Mouse (Mus musculus) MEL (cell line): ENCODE data around the gene Rnf111. TPM values are rescaled to one million over a fixed set of nuclear protein-coding genes. Genes with fewer than 3 reads are reported as not detected.
A peak's percentile ranks its signal among the peaks of the same experiment; 100 is the strongest.

Experiments used
- DNase-seq: peaks from one replicate; pipeline ENCODE4 v3.0.0; 2011; ENCODE audit warnings: low read depth, low spot score
- H3K27ac ChIP-seq: 2 replicates; pipeline ENCODE4 v1.5.1; 2012; ENCODE audit warnings: low read depth, mild to moderate bottlenecking, control low read depth, low read length, moderate library complexity; ENCODE audit not compliant: control insufficient read depth
- H3K27me3 ChIP-seq, 2 experiments: fragments of 150-350 bp in 1 of 2; sonication (generic) in 1 of 2; 2 replicates each; pipeline ENCODE4 v1.6.1; 2012; ENCODE audit warnings: low read length in 2 of 2, mild to moderate bottlenecking in 2 of 2, improper control_type of control experiment in 1 of 2, moderate library complexity in 1 of 2; ENCODE audit not compliant: insufficient read depth in 2 of 2, control insufficient read depth in 1 of 2
- H3K36me3 ChIP-seq, 2 experiments: 2 replicates each; pipeline ENCODE4 v1.6.1; 2012 to 2014; ENCODE audit warnings: low read length in 2 of 2, improper control_type of control experiment in 1 of 2, inconsistent platforms in 1 of 2, mild to moderate bottlenecking in 1 of 2; ENCODE audit not compliant: insufficient read depth in 2 of 2, control insufficient read depth in 1 of 2
- H3K4me1 ChIP-seq, 2 experiments: fragments of 150-350 bp in 1 of 2; sonication (generic) in 1 of 2; 2 replicates each; pipeline ENCODE4 v1.6.1; 2012; ENCODE audit warnings: low read length in 2 of 2, improper control_type of control experiment in 1 of 2, mild to moderate bottlenecking in 1 of 2; ENCODE audit not compliant: insufficient read depth in 2 of 2, control insufficient read depth in 1 of 2
- H3K4me3 ChIP-seq, 2 experiments: fragments of 150-350 bp in 1 of 2; sonication (generic) in 1 of 2; 2 replicates each; pipeline ENCODE4 v1.5.1; 2012; ENCODE audit warnings: low read depth in 2 of 2, low read length in 2 of 2, mild to moderate bottlenecking in 2 of 2, moderate library complexity in 2 of 2, control low read depth in 1 of 2, improper control_type of control experiment in 1 of 2; ENCODE audit not compliant: control insufficient read depth in 1 of 2, insufficient read depth in 1 of 2
- H3K79me2 ChIP-seq: 2 replicates; pipeline ENCODE4 v1.6.1; 2012; ENCODE audit warnings: mild to moderate bottlenecking, low read length, moderate library complexity; ENCODE audit not compliant: control insufficient read depth, poor library complexity, insufficient read depth
- H3K9ac ChIP-seq: 2 replicates; pipeline ENCODE4 v1.6.1; 2012; ENCODE audit warnings: low read depth, mild to moderate bottlenecking, control low read depth, low read length, moderate library complexity; ENCODE audit not compliant: control insufficient read depth, poor library complexity, severe bottlenecking
- H3K9me3 ChIP-seq: fragments of 150-350 bp; sonication (generic); replicated peaks from 2 replicates; pipeline ENCODE4 v1.6.1; 2012; ENCODE audit warnings: mild to moderate bottlenecking, low read length, improper control_type of control experiment, moderate library complexity; ENCODE audit not compliant: insufficient read depth
- BHLHE40 ChIP-seq: IDR thresholded peaks from 2 replicates; pipeline ENCODE4 v1.6.1; 2012; ENCODE audit warnings: low read depth, mild to moderate bottlenecking, inconsistent platforms, low read length, improper control_type of control experiment, borderline replicate concordance
- E2F4 ChIP-seq: IDR thresholded peaks from 2 replicates; pipeline ENCODE4 v1.6.1; 2011; ENCODE audit warnings: low read depth, low read length, improper control_type of control experiment, borderline replicate concordance
- ELF1 ChIP-seq: IDR thresholded peaks from 2 replicates; pipeline ENCODE4 v1.6.1; 2014; ENCODE audit warnings: low read depth, mild to moderate bottlenecking, inconsistent platforms, low read length, improper control_type of control experiment, moderate library complexity
- EP300 ChIP-seq, 2 experiments: IDR thresholded peaks; 2 replicates each; pipeline ENCODE4 v1.6.1; 2011; ENCODE audit warnings: improper control_type of control experiment in 2 of 2, low read length in 2 of 2, low read depth in 1 of 2, mild to moderate bottlenecking in 1 of 2
- GABPA ChIP-seq: IDR thresholded peaks from 2 replicates; pipeline ENCODE4 v1.6.1; 2012; ENCODE audit warnings: low read depth, mild to moderate bottlenecking, inconsistent platforms, low read length, improper control_type of control experiment, moderate library complexity
- GATA1 ChIP-seq: IDR thresholded peaks from 2 replicates; pipeline ENCODE4 v1.6.1; 2011; ENCODE audit warnings: low read depth, low read length, improper control_type of control experiment
- HCFC1 ChIP-seq: IDR thresholded peaks from 2 replicates; pipeline ENCODE4 v1.6.1; 2012; ENCODE audit warnings: low read depth, mild to moderate bottlenecking, inconsistent platforms, low read length, improper control_type of control experiment, moderate library complexity
- JUND ChIP-seq: IDR thresholded peaks from 2 replicates; pipeline ENCODE4 v1.6.1; 2011; ENCODE audit warnings: low read depth, mild to moderate bottlenecking, improper control_type of control experiment, low read length
- KAT2A ChIP-seq: conservative IDR thresholded peaks from 2 replicates; pipeline ENCODE4 v1.6.1; 2012; ENCODE audit warnings: low read depth, low read length, improper control_type of control experiment, inconsistent platforms
- MAX ChIP-seq: IDR thresholded peaks from 2 replicates; pipeline ENCODE4 v1.6.1; 2011; ENCODE audit warnings: low read length, improper control_type of control experiment
- MAZ ChIP-seq: IDR thresholded peaks from 2 replicates; pipeline ENCODE4 v1.6.1; 2012; ENCODE audit warnings: low read depth, mild to moderate bottlenecking, inconsistent platforms, low read length, improper control_type of control experiment
- MEF2A ChIP-seq: IDR thresholded peaks from 2 replicates; pipeline ENCODE4 v1.6.1; 2014; ENCODE audit warnings: low read depth, mild to moderate bottlenecking, inconsistent platforms, low read length, improper control_type of control experiment; ENCODE audit not compliant: poor library complexity, insufficient replicate concordance, severe bottlenecking; ENCODE audit errors: extremely low read depth
- MXI1 ChIP-seq: IDR thresholded peaks from 2 replicates; pipeline ENCODE4 v1.6.1; 2011; ENCODE audit warnings: mild to moderate bottlenecking, low read depth, low read length, improper control_type of control experiment
- MYC ChIP-seq: IDR thresholded peaks from 2 replicates; pipeline ENCODE4 v1.6.1; 2011; ENCODE audit warnings: low read depth, mild to moderate bottlenecking, low read length, improper control_type of control experiment, moderate library complexity
- NELFE ChIP-seq: IDR thresholded peaks from 2 replicates; pipeline ENCODE4 v1.6.1; 2011; ENCODE audit warnings: low read depth, low read length, improper control_type of control experiment
- NRF1 ChIP-seq: IDR thresholded peaks from 2 replicates; pipeline ENCODE4 v1.6.1; 2014; ENCODE audit warnings: low read depth, mild to moderate bottlenecking, inconsistent platforms, low read length, improper control_type of control experiment, moderate library complexity; ENCODE audit not compliant: poor library complexity, insufficient read depth, severe bottlenecking
- POLR2A ChIP-seq, 2 experiments: IDR thresholded peaks; 2 replicates each; pipeline ENCODE4 v1.6.1; 2011 to 2012; ENCODE audit warnings: low read length in 2 of 2, mild to moderate bottlenecking in 2 of 2, control low read depth in 1 of 2, improper control_type of control experiment in 1 of 2, low read depth in 1 of 2, moderate library complexity in 1 of 2; ENCODE audit not compliant: control insufficient read depth in 1 of 2, insufficient read depth in 1 of 2, poor library complexity in 1 of 2
- POLR2AphosphoS2 ChIP-seq: IDR thresholded peaks from 2 replicates; pipeline ENCODE4 v1.6.1; 2011; ENCODE audit warnings: low read length, improper control_type of control experiment
- POLR2AphosphoS5 ChIP-seq: IDR thresholded peaks from 2 replicates; pipeline ENCODE4 v1.6.1; 2012; ENCODE audit warnings: low read depth, borderline replicate concordance, mild to moderate bottlenecking, inconsistent platforms, low read length, moderate library complexity, mixed read lengths
- RAD21 ChIP-seq: IDR thresholded peaks from 2 replicates; pipeline ENCODE4 v1.6.1; 2011; ENCODE audit warnings: mild to moderate bottlenecking, low read depth, low read length, improper control_type of control experiment
- SMC3 ChIP-seq: IDR thresholded peaks from 2 replicates; pipeline ENCODE4 v1.6.1; 2011; ENCODE audit warnings: low read depth, low read length, improper control_type of control experiment
- TAL1 ChIP-seq: IDR thresholded peaks from 2 replicates; pipeline ENCODE4 v1.6.1; 2012; ENCODE audit warnings: mild to moderate bottlenecking, inconsistent platforms, low read length, moderate library complexity, mixed read lengths
- TBP ChIP-seq: IDR thresholded peaks from 2 replicates; pipeline ENCODE4 v1.8.0; 2011; ENCODE audit warnings: low read depth, low read length, improper control_type of control experiment
- TCF12 ChIP-seq: IDR thresholded peaks from 2 replicates; pipeline ENCODE4 v1.6.1; 2014; ENCODE audit warnings: low read depth, mild to moderate bottlenecking, inconsistent platforms, low read length, improper control_type of control experiment, moderate library complexity
- USF1 ChIP-seq: IDR thresholded peaks from 2 replicates; pipeline ENCODE4 v1.6.1; 2014; ENCODE audit warnings: low read depth, mild to moderate bottlenecking, inconsistent platforms, low read length, improper control_type of control experiment, moderate library complexity
- USF2 ChIP-seq, 2 experiments: IDR thresholded peaks; 2 replicates each; pipeline ENCODE4 v1.6.1; 2011 to 2012; ENCODE audit warnings: improper control_type of control experiment in 2 of 2, low read length in 2 of 2, borderline replicate concordance in 1 of 2, inconsistent platforms in 1 of 2, low read depth in 1 of 2, mild to moderate bottlenecking in 1 of 2; ENCODE audit not compliant: insufficient read depth in 1 of 2
- ZC3H11A ChIP-seq: IDR thresholded peaks from 2 replicates; pipeline ENCODE4 v1.6.1; 2012; ENCODE audit warnings: low read depth, mild to moderate bottlenecking, inconsistent platforms, low read length, improper control_type of control experiment
- ZKSCAN1 ChIP-seq: IDR thresholded peaks from 2 replicates; pipeline ENCODE4 v1.6.1; 2012; ENCODE audit warnings: low read depth, mild to moderate bottlenecking, inconsistent platforms, low read length, improper control_type of control experiment, moderate library complexity
- ZNF384 ChIP-seq: IDR thresholded peaks from 2 replicates; pipeline ENCODE4 v1.6.1; 2012; ENCODE audit warnings: low read depth, mild to moderate bottlenecking, inconsistent platforms, low read length, improper control_type of control experiment
- polyA plus RNA-seq, 2 experiments: library from polyadenylated mRNA; stranded (reverse) in 1 of 2; unstranded in 1 of 2; fragments of >175 nt in 1 of 2; fragments of >200 nt in 1 of 2; gene quantifications; 2 replicates each; pipeline versions ENCODE4 v1.2.1 to v1.2.4; 2012; ENCODE audit warnings: low replicate concordance in 2 of 2, low read depth in 1 of 2; ENCODE audit not compliant: insufficient read length in 2 of 2, insufficient read depth in 1 of 2, missing spikeins in 1 of 2
- total RNA-seq: library from RNA; depleted of rRNA; stranded (reverse); fragments of 300-350 nt; gene quantifications from 2 replicates; pipeline ENCODE4 v1.2.3, GENCODE M21; 2012

Rnf111 gene
- total and polyA plus RNA-seq, 3 experiments, result 25.2 to 88.2 (median 46.0) TPM

GRCm38 (mm10) chr9:70506186-70506585 lies 2.7 kb upstream of the Rnf111 start:
- Histone ChIP-seq H3K9ac (no peak overlapping the region), H3K79me2 (peaks cover 23% of the 10 kb centered on the region), H3K27me3 (no peaks in the 10 kb centered on the region), H3K4me1 (peaks cover 2 to 8% of the 10 kb centered on the region in 2 experiments; a peak in 3 of 4 replicates), H3K9me3 (no peaks in the 10 kb centered on the region), H3K4me3 (no peak overlapping the region)
- no peak for DNase-seq
- TF ChIP-seq SMC3 (no peak), POLR2A (IDR thresholded peaks at IDR 0.05; ENCODE audit: control insufficient read depth in 1 of 2, insufficient read depth in 1 of 2, low read depth in 1 of 2, low read length in 2 of 2, poor library complexity in 1 of 2) (no peak), TBP (no peak), EP300 (IDR thresholded peaks at IDR 0.05; ENCODE audit: low read depth in 1 of 2, low read length in 2 of 2) (no peak), MEF2A (no peak), MAX (no peak), ELF1 (no peak), ZNF384 (no peak), GABPA (no peak)
- TF ChIP-seq, all 39 proteins: peak for 0
- Histone ChIP-seq H3K27ac (no peak overlapping the region), H3K36me3 (peaks cover 2 to 18% of the 10 kb centered on the region in 2 experiments; a peak in 3 of 4 replicates)

GRCm38 (mm10) chr9:70503015-70503603 lies 416 bp downstream of the Rnf111 start:
- Histone ChIP-seq H3K9me3 (no peaks in the 10 kb centered on the region), H3K9ac (peak overlapping the region; percentile 96), H3K27me3 (no peaks in the 10 kb centered on the region), H3K4me3 (peak overlapping the region; percentile 90), H3K79me2 (peaks cover 38% of the 10 kb centered on the region), H3K36me3 (peaks cover 7 to 36% of the 10 kb centered on the region in 2 experiments), H3K27ac (peak overlapping the region; percentile 90), H3K4me1 (peaks cover 2 to 8% of the 10 kb centered on the region in 2 experiments; a peak in 3 of 4 replicates)
- DNase-seq, result peak; percentile 67
- TF ChIP-seq USF1 (no peak), GABPA (no peak), TCF12 (0 out of 2 replicates have a peak, but pooled peaks have one; percentile 21), NELFE (no peak), E2F4 (no peak), GATA1 (no peak), ZC3H11A (no peak), RAD21 (no peak), SMC3 (no peak), POLR2AphosphoS2 (no peak), USF2 (IDR thresholded peaks at IDR 0.05; ENCODE audit: borderline replicate concordance in 1 of 2, insufficient read depth in 1 of 2, low read depth in 1 of 2, low read length in 2 of 2) (no peak), JUND (no peak), NRF1 (peak; percentile 49; the same call in 1 of the 2 replicates), ZNF384 (no peak; the same call in 1 of the 2 replicates), TAL1 (no peak), KAT2A (no peak), EP300 (IDR thresholded peaks at IDR 0.05; ENCODE audit: low read depth in 1 of 2, low read length in 2 of 2) (no peak), MXI1 (0 out of 2 replicates have a peak, but pooled peaks have one; percentile 25), ZKSCAN1 (no peak), MAZ (no peak), HCFC1 (peak; percentile 12; the same call in 1 of the 2 replicates), MYC (no peak), MAX (no peak; the same call in 1 of the 2 replicates), POLR2AphosphoS5 (no peak), ELF1 (no peak), BHLHE40 (no peak)
